Mouse (Mus musculus): ENCODE measurements around the gene Map3k5. TPM values are rescaled to one million over a fixed set of nuclear protein-coding genes. Genes with fewer than 3 reads are reported as not detected.

Map3k5 gene
- total and polyA plus RNA-seq, 2 experiments from 2014 or later, result 0.91 to 5.5 TPM

GRCm38 (mm10) chr10:20167467-20167866 is 233.2 kb downstream of the Map3k5 start:
- no peak overlapping the region for H3K9ac ChIP-seq (replicated peaks; ENCODE audit: low read length)
- H3K4me1 ChIP-seq (ENCODE audit: insufficient read depth, low read length), result peaks cover 11% of the 10 kb centered on the region; the same call in 1 of the 2 replicates
- H3K9me3 ChIP-seq (ENCODE audit: low read length), result no peaks in the 10 kb centered on the region
- no peak for TF ChIP-seq CTCF (IDR thresholded peaks at IDR 0.05; ENCODE audit: low read depth)
- DNase-seq (ENCODE audit: low spot score) (no peak), ATAC-seq (no peak)
- no peak overlapping the region for H3K4me3 ChIP-seq (ENCODE audit: low read length)
- H3K36me3 ChIP-seq (ENCODE audit: insufficient read depth, low read length), result no peaks in the 10 kb centered on the region
- WGBS, result 87% methylated on average over 4 of the region's 4 CpGs
- no peak overlapping the region for H3K27ac ChIP-seq
- no peak overlapping the region for H3K4me2 ChIP-seq (ENCODE audit: low read depth, low read length)
- H3K27me3 ChIP-seq (ENCODE audit: insufficient read depth, low read length), result no peaks in the 10 kb centered on the region

GRCm38 (mm10) chr10:20169182-20169674 is 235.0 kb downstream of the Map3k5 start:
- no peak for TF ChIP-seq CTCF (IDR thresholded peaks at IDR 0.05; ENCODE audit: low read depth)
- peaks cover 12% of the 10 kb centered on the region; the same call in 1 of the 2 replicates for H3K4me1 ChIP-seq (ENCODE audit: insufficient read depth, low read length)
- DNase-seq (ENCODE audit: low spot score), result no peak
- no peak overlapping the region for H3K27ac ChIP-seq
- H3K9ac ChIP-seq (replicated peaks; ENCODE audit: low read length), result no peak overlapping the region
- no peak overlapping the region for H3K4me3 ChIP-seq (ENCODE audit: low read length)
- no peaks in the 10 kb centered on the region for H3K36me3 ChIP-seq (ENCODE audit: insufficient read depth, low read length)
- WGBS, result 90% methylated on average over 3 of the region's 3 CpGs
- no peak for ATAC-seq
- H3K27me3 ChIP-seq (ENCODE audit: insufficient read depth, low read length), result no peaks in the 10 kb centered on the region
- H3K9me3 ChIP-seq (ENCODE audit: low read length), result no peaks in the 10 kb centered on the region
- 0 out of 2 replicates have a peak overlapping the region, but pooled peaks have one; percentile 55 for H3K4me2 ChIP-seq (ENCODE audit: low read depth, low read length)

- Histone ChIP-seq H3K9me3 (ENCODE audit: low read length) (no peaks in the 10 kb centered on the region), H3K9ac (replicated peaks; ENCODE audit: low read length) (peak overlapping the region; percentile 35), H3K36me3 (ENCODE audit: insufficient read depth, low read length) (no peaks in the 10 kb centered on the region), H3K4me1 (ENCODE audit: insufficient read depth, low read length) (peaks cover 12% of the 10 kb centered on the region; the same call in 1 of the 2 replicates), H3K27me3 (ENCODE audit: insufficient read depth, low read length) (no peaks in the 10 kb centered on the region), H3K4me3 (ENCODE audit: low read length) (peak overlapping the region; percentile 26), H3K27ac (peak overlapping the region; percentile 32), H3K4me2 (ENCODE audit: low read depth, low read length) (peak overlapping the region; percentile 55)
- DNase-seq (ENCODE audit: low spot score) (peak; percentile 34), ATAC-seq (peak; percentile 7; the same call in 1 of the 2 replicates)
- WGBS, result 15% methylated on average over 19 of the region's 19 CpGs
- TF ChIP-seq CTCF (IDR thresholded peaks at IDR 0.05; ENCODE audit: low read depth), result no peak
Measured at GRCm38 (mm10) chr10:20169927-20170604, 235.8 kb downstream of the Map3k5 start.

- H3K4me3 ChIP-seq (ENCODE audit: low read length), result peak overlapping the region; percentile 26
- no peaks in the 10 kb centered on the region for H3K9me3 ChIP-seq (ENCODE audit: low read length)
- no peaks in the 10 kb centered on the region for H3K36me3 ChIP-seq (ENCODE audit: insufficient read depth, low read length)
- ATAC-seq (peak; percentile 98), DNase-seq (ENCODE audit: low spot score) (peak; percentile 94)
- H3K4me2 ChIP-seq (ENCODE audit: low read depth, low read length), result peak overlapping the region; percentile 55
- H3K9ac ChIP-seq (replicated peaks; ENCODE audit: low read length), result peak overlapping the region; percentile 35
- peak; percentile 98 for TF ChIP-seq CTCF (IDR thresholded peaks at IDR 0.05; ENCODE audit: low read depth)
- no peaks in the 10 kb centered on the region for H3K27me3 ChIP-seq (ENCODE audit: insufficient read depth, low read length)
- H3K4me1 ChIP-seq (ENCODE audit: insufficient read depth, low read length), result peaks cover 12% of the 10 kb centered on the region; the same call in 1 of the 2 replicates
- peak overlapping the region; percentile 32 for H3K27ac ChIP-seq
- WGBS, result 12% methylated on average over 11 of the region's 11 CpGs
Measured at GRCm38 (mm10) chr10:20170605-20171088, 236.4 kb downstream of the Map3k5 start.

- H3K4me1 ChIP-seq (ENCODE audit: insufficient read depth, low read length), result peaks cover 12% of the 10 kb centered on the region; the same call in 1 of the 2 replicates
- peak overlapping the region; percentile 55 for H3K4me2 ChIP-seq (ENCODE audit: low read depth, low read length)
- no peak overlapping the region for H3K9ac ChIP-seq (replicated peaks; ENCODE audit: low read length)
- WGBS, result 22% methylated on average over 12 of the region's 12 CpGs
- no peak for TF ChIP-seq CTCF (IDR thresholded peaks at IDR 0.05; ENCODE audit: low read depth)
- ATAC-seq (no peak), DNase-seq (ENCODE audit: low spot score) (peak; percentile 44)
- peak overlapping the region; percentile 26 for H3K4me3 ChIP-seq (ENCODE audit: low read length)
- no peaks in the 10 kb centered on the region for H3K9me3 ChIP-seq (ENCODE audit: low read length)
- H3K27me3 ChIP-seq (ENCODE audit: insufficient read depth, low read length), result no peaks in the 10 kb centered on the region
- peak overlapping the region; percentile 32; the same call in 1 of the 2 replicates for H3K27ac ChIP-seq
- no peaks in the 10 kb centered on the region for H3K36me3 ChIP-seq (ENCODE audit: insufficient read depth, low read length)
Measured at GRCm38 (mm10) chr10:20171209-20171608, 236.9 kb downstream of the Map3k5 start.

DNA sequence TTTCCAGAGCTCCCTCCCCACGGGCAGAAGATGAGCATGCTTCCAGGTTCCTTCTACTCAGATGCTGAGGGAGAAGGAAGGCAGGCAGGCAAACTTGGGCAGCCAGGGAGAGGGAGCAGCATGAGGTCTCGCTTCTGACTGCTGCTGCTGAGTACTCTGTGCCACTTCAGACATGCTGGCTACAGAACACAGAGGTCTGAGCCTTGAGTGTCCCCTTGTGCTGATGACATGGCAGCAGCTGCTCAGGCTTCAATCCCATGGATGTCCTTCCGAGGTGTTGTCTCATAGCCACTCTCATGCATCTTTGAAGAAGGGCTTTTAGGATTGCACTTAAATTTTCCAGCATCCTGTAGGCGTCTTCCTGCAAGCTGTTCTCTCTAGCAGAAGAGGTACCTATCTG is 237.5 kb downstream of the Map3k5 start:
- Histone ChIP-seq H3K4me2 (ENCODE audit: low read depth, low read length) (peak overlapping the region; percentile 55), H3K4me1 (ENCODE audit: insufficient read depth, low read length) (peaks cover 12% of the 10 kb centered on the region; the same call in 1 of the 2 replicates), H3K9ac (replicated peaks; ENCODE audit: low read length) (no peak overlapping the region), H3K27me3 (ENCODE audit: insufficient read depth, low read length) (no peaks in the 10 kb centered on the region), H3K9me3 (ENCODE audit: low read length) (no peaks in the 10 kb centered on the region), H3K4me3 (ENCODE audit: low read length) (0 out of 2 replicates have a peak overlapping the region, but pooled peaks have one; percentile 26), H3K36me3 (ENCODE audit: insufficient read depth, low read length) (no peaks in the 10 kb centered on the region), H3K27ac (no peak overlapping the region)
- DNase-seq (ENCODE audit: low spot score), result no peak
- TF ChIP-seq CTCF (IDR thresholded peaks at IDR 0.05; ENCODE audit: low read depth), result no peak
- no peak for ATAC-seq
- 32% methylated on average over 4 of the region's 4 CpGs for WGBS
